Mouse (Mus musculus) limb, embryonic 10.5 days (tissue): ENCODE measurements around the gene Ankrd11. TPM values are rescaled to one million over a fixed set of nuclear protein-coding genes. Genes with fewer than 3 reads are reported as not detected.
A peak's percentile ranks its signal among the peaks of the same experiment; 100 is the strongest.

Experiments used
- DNase-seq: peaks from one replicate; pipeline ENCODE4 v3.0.0-alpha.2; 2017; ENCODE audit warnings: low spot score
- H3K27ac ChIP-seq: fragments of 300-500 bp; sonication (generic); 2 replicates; pipeline ENCODE4 v1.5.1; 2016; ENCODE audit warnings: mild to moderate bottlenecking
- H3K27me3 ChIP-seq: fragments of 300-500 bp; sonication (generic); 2 replicates; pipeline ENCODE4 v1.6.1; 2016; ENCODE audit warnings: low read depth, mild to moderate bottlenecking; ENCODE audit not compliant: poor library complexity, severe bottlenecking
- H3K36me3 ChIP-seq: fragments of 300-500 bp; sonication (generic); 2 replicates; pipeline ENCODE4 v1.6.1; 2016; ENCODE audit warnings: mild to moderate bottlenecking, moderate library complexity
- H3K4me1 ChIP-seq: fragments of 300-500 bp; sonication (generic); 2 replicates; pipeline ENCODE4 v1.6.1; 2016
- H3K4me3 ChIP-seq: fragments of 300-500 bp; sonication (generic); 2 replicates; pipeline ENCODE4 v1.5.1; 2016; ENCODE audit warnings: mild to moderate bottlenecking, moderate library complexity
- H3K9me3 ChIP-seq: fragments of 300-500 bp; sonication (generic); replicated peaks from 2 replicates; pipeline ENCODE4 v1.6.1; 2016; ENCODE audit warnings: mild to moderate bottlenecking
- WGBS: fragments of 180-500 bp; shearing (Covaris S2); methylation state at CpG from one replicate; pipeline ENCODE4 v1.1.7; 2016; 5-methylcytosine and 5-hydroxymethylcytosine counted together
- polyA plus RNA-seq: library from polyadenylated mRNA; unstranded; fragments of >200 nt; fragmentation: Nextera tagmentation; extraction: Ambion mirVana; gene quantifications from 2 replicates; pipeline ENCODE4 v1.2.1, GENCODE M21; 2016

Ankrd11 gene
- polyA plus RNA-seq, 1 experiment from 2014 or later: 54.8 TPM

- peaks cover 17% of the 10 kb centered on the region for H3K27me3 ChIP-seq
- no peaks in the 10 kb centered on the region for H3K9me3 ChIP-seq
- DNase-seq: no peak
- H3K36me3 ChIP-seq: no peaks in the 10 kb centered on the region
- no peak overlapping the region for H3K4me3 ChIP-seq
- WGBS: 53% methylated on average over 1 of the region's 1 CpGs
- H3K4me1 ChIP-seq: peaks cover 56% of the 10 kb centered on the region
- no peak overlapping the region for H3K27ac ChIP-seq
Observed at GRCm38 (mm10) chr8:122852546-122852905, 189.6 kb downstream of the Ankrd11 start.

GRCm38 (mm10) chr8:122851692-122852545, 190.2 kb downstream of the Ankrd11 start:
- H3K4me1 ChIP-seq: peaks cover 62% of the 10 kb centered on the region
- H3K4me3 ChIP-seq: no peak overlapping the region
- H3K9me3 ChIP-seq: no peaks in the 10 kb centered on the region
- H3K27ac ChIP-seq: no peak overlapping the region
- H3K36me3 ChIP-seq: no peaks in the 10 kb centered on the region
- H3K27me3 ChIP-seq: peaks cover 17% of the 10 kb centered on the region
- 80% methylated on average over 12 of the region's 12 CpGs for WGBS
- DNase-seq: no peak

GRCm38 (mm10) chr8:122850641-122851240, 191.3 kb downstream of the Ankrd11 start:
- Histone ChIP-seq H3K4me3 (no peak overlapping the region), H3K36me3 (no peaks in the 10 kb centered on the region), H3K27me3 (peaks cover 17% of the 10 kb centered on the region), H3K4me1 (peaks cover 64% of the 10 kb centered on the region), H3K27ac (peak overlapping the region; percentile 38), H3K9me3 (no peaks in the 10 kb centered on the region)
- WGBS: 64% methylated on average over 3 of the region's 3 CpGs
- DNase-seq: no peak

GRCm38 (mm10) chr8:122849152-122849910, 192.7 kb downstream of the Ankrd11 start:
- DNase-seq: no peak
- WGBS: 69% methylated on average over 10 of the region's 11 CpGs
- Histone ChIP-seq H3K27me3 (peaks cover 17% of the 10 kb centered on the region), H3K4me3 (no peak overlapping the region), H3K4me1 (peaks cover 62% of the 10 kb centered on the region), H3K36me3 (no peaks in the 10 kb centered on the region), H3K9me3 (no peaks in the 10 kb centered on the region), H3K27ac (peak overlapping the region; percentile 58; the same call in 1 of the 2 replicates)

- H3K4me1 ChIP-seq: peaks cover 49% of the 10 kb centered on the region
- no peaks in the 10 kb centered on the region for H3K36me3 ChIP-seq
- peak within 1 kb of the TSS; percentile 32 for H3K4me3 ChIP-seq
- H3K27ac ChIP-seq: peak within 1 kb of the TSS; percentile 58; the same call in 1 of the 2 replicates
- peak; percentile 75 for DNase-seq
- H3K27me3 ChIP-seq: peaks cover 17% of the 10 kb centered on the region
- 19% methylated on average over 18 of the region's 18 CpGs for WGBS
- no peaks in the 10 kb centered on the region for H3K9me3 ChIP-seq
Observed at GRCm38 (mm10) chr8:122847829-122848561, 194.1 kb downstream of the Ankrd11 start, which contains the start of gene Cdh15. Gene Cdh15, plus strand, starts transcription at chr8:122847966.

- Histone ChIP-seq H3K4me3 (no peak overlapping the region), H3K36me3 (no peaks in the 10 kb centered on the region), H3K27me3 (peaks cover 20% of the 10 kb centered on the region), H3K4me1 (peaks cover 39% of the 10 kb centered on the region), H3K9me3 (no peaks in the 10 kb centered on the region), H3K27ac (no peak overlapping the region)
- 88% methylated on average over 4 of the region's 4 CpGs for WGBS
- no peak for DNase-seq
Observed at GRCm38 (mm10) chr8:122845662-122846061, 196.4 kb downstream of the Ankrd11 start.

- DNase-seq: no peak
- no peaks in the 10 kb centered on the region for H3K9me3 ChIP-seq
- peaks cover 19% of the 10 kb centered on the region for H3K27me3 ChIP-seq
- no peak overlapping the region for H3K4me3 ChIP-seq
- 67% methylated on average over 3 of the region's 3 CpGs for WGBS
- H3K27ac ChIP-seq: no peak overlapping the region
- H3K4me1 ChIP-seq: peaks cover 34% of the 10 kb centered on the region
- H3K36me3 ChIP-seq: no peaks in the 10 kb centered on the region
Observed at GRCm38 (mm10) chr8:122844161-122844560, 197.9 kb downstream of the Ankrd11 start.

GRCm38 (mm10) chr8:122836696-122837095, 205.4 kb downstream of the Ankrd11 start:
- Histone ChIP-seq H3K27ac (no peak overlapping the region), H3K36me3 (no peaks in the 10 kb centered on the region), H3K4me1 (peaks cover 15% of the 10 kb centered on the region), H3K4me3 (no peak overlapping the region), H3K27me3 (0 out of 2 replicates have a peak, but pooled peaks cover 8% of the 10 kb centered on the region), H3K9me3 (no peaks in the 10 kb centered on the region)
- WGBS: 91% methylated on average over 13 of the region's 13 CpGs
- DNase-seq: no peak

GRCm38 (mm10) chr8:122836199-122836598, 205.9 kb downstream of the Ankrd11 start:
- no peak overlapping the region for H3K4me3 ChIP-seq

GRCm38 (mm10) chr8:122834971-122835370, 207.1 kb downstream of the Ankrd11 start:
- H3K4me1 ChIP-seq: peaks cover 14% of the 10 kb centered on the region
- H3K27ac ChIP-seq: no peak overlapping the region
- no peaks in the 10 kb centered on the region for H3K36me3 ChIP-seq
- H3K27me3 ChIP-seq: no peaks in the 10 kb centered on the region
- H3K4me3 ChIP-seq: no peak overlapping the region
- DNase-seq: peak; percentile 84
- WGBS: 43% methylated on average over 8 of the region's 8 CpGs
- no peaks in the 10 kb centered on the region for H3K9me3 ChIP-seq

More at GRCm38 (mm10) chr8:122836199-122836598, 205.9 kb downstream of the Ankrd11 start:
- H3K36me3 ChIP-seq: no peaks in the 10 kb centered on the region
- WGBS: 87% methylated on average over 12 of the region's 12 CpGs
- 0 out of 2 replicates have a peak, but pooled peaks cover 8% of the 10 kb centered on the region for H3K27me3 ChIP-seq
- peaks cover 15% of the 10 kb centered on the region for H3K4me1 ChIP-seq
- no peak for DNase-seq
- H3K9me3 ChIP-seq: no peaks in the 10 kb centered on the region
- H3K27ac ChIP-seq: no peak overlapping the region

- Histone ChIP-seq H3K27ac (no peak overlapping the region), H3K27me3 (no peaks in the 10 kb centered on the region), H3K9me3 (no peaks in the 10 kb centered on the region), H3K4me1 (peaks cover 9% of the 10 kb centered on the region), H3K36me3 (no peaks in the 10 kb centered on the region), H3K4me3 (no peak overlapping the region)
- DNase-seq: no peak
- 90% methylated on average over 8 of the region's 8 CpGs for WGBS
Observed at GRCm38 (mm10) chr8:122834416-122834815, 207.7 kb downstream of the Ankrd11 start.
